In the genomic region with DNA sequence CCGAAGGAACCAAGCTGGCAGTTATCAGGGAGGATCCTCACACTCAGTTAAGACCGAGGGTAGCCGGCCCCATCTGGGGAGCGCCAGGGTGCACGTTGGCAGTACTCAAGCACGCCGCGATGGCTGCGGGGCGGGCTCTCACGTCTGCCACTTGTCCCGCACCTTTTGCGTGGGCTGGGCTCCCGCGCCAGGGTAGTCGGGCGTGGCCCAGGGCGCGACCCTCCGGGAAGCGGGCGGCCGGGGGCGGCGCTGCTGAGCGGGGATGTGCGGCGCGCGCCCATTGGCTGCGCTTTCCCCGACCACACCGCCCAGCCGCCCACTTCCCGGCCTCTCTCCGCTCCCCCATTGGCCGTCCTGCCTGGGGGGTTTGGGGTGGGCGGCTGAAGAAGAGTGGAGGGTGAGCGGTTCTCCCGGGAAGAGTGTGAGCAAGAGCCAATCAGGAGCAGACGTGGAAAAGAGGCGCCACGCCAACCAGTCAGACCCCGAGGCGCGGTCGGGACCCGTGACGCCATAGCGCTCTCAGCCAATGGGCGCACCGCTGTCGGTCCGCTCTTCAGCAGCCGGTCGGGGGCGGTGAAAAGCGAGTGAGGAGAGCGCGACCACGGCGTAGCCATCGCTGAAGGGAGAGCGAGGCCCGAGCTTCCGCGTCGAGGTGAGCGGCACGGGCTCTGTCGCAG, we compare ENCODE assay signal across 8 mouse cellular contexts. TPM values are rescaled to one million over a fixed set of nuclear protein-coding genes. Genes with fewer than 3 reads are reported as not detected.
DNase-seq lines count a peak whose midpoint lies in the region; ATAC-seq lines count a peak whose summit lies in the region.

Gene Far1 (plus strand): TSS at position 549 of the 677 bp plus-strand sequence.

- H3K27me3 ChIP-seq in hindbrain, embryonic 13.5 days: peaks cover 4% of the 10 kb centered on the region; the same call in 1 of the 2 replicates

- ATAC-seq in hindbrain, embryonic 13.5 days (ENCODE audit: low FRiP score): peak; percentile 100

- H3K9ac ChIP-seq in hindbrain, embryonic 13.5 days: peak within 1 kb of the TSS; percentile 97

- peak within 1 kb of the TSS; percentile 88 for H3K4me2 ChIP-seq in hindbrain, embryonic 13.5 days

- under 1% methylated on average over 70 of the region's 71 CpGs for whole genome bisulfite sequencing in hindbrain, embryonic 13.5 days

- no peaks in the 10 kb centered on the region for H3K36me3 ChIP-seq in hindbrain, embryonic 13.5 days

- H3K4me3 ChIP-seq in hindbrain, embryonic 13.5 days: peak within 1 kb of the TSS; percentile 94

- peak; percentile 99 for DNase-seq in NIH3T3 (ENCODE audit: low read depth)
- peak; percentile 99 to 100 for DNase-seq in cerebellum, postnatal 10 days
- DNase-seq in frontal cortex, postnatal 14 days (ENCODE audit: low spot score in 2 of 2): peak; percentile 98 to 99
- peak; percentile 96 to 98 for DNase-seq in layer of hippocampus, postnatal 25 days (ENCODE audit: extremely low spot score in 1 of 2, low spot score in 1 of 2)
- peak; percentile 98 for DNase-seq in lung, postnatal 25 days (ENCODE audit: low spot score)
- peak; percentile 99 for DNase-seq in retina, embryonic 14.5 days (ENCODE audit: low spot score)
- DNase-seq in thymus, postnatal 4 days: peak; percentile 96

- no peaks in the 10 kb centered on the region for H3K9me3 ChIP-seq in hindbrain, embryonic 13.5 days

- peak within 1 kb of the TSS; percentile 96 for H3K27ac ChIP-seq in hindbrain, embryonic 13.5 days

- peaks cover 25% of the 10 kb centered on the region for H3K4me1 ChIP-seq in hindbrain, embryonic 13.5 days (replicated peaks)

RNA-seq across cellular contexts. Expression of gene Far1, which starts in this region (rescaled TPM):
- polyA plus RNA-seq in hindbrain, embryonic 13.5 days (2015; fragmentation: Nextera tagmentation; extraction: Ambion mirVana): 67.4 and 69.4 TPM in 2 replicates
- total RNA-seq in layer of hippocampus, postnatal 25 days (2021): 100 to 1,000 TPM in 1 of 2 experiments, 10 to 100 TPM in 1; 95.7 to 112 TPM

Comparison
In these comparisons a context has a peak if more than half of its experiments do, and no peak if none do; other contexts are left out.
1. Peak in every context shown above with its lines: DNase-seq, ATAC-seq, H3K4me3 ChIP-seq and H3K27ac ChIP-seq.